Mouse (Mus musculus): Measurements from ENCODE around the gene Rap1gap.

Gene Rap1gap

GRCm38 (mm10) chr4:137695300-137695699 lies 30.8 kb downstream of the Rap1gap start:
- peak; percentile 69 to 80 for DNase-seq

- peak in 1 of 2 experiments; percentile 54 for DNase-seq
Measured at GRCm38 (mm10) chr4:137695900-137696299, 31.4 kb downstream of the Rap1gap start.

- DNase-seq, result peak in 1 of 2 experiments; percentile 54
Measured at GRCm38 (mm10) chr4:137697156-137697885, 32.8 kb downstream of the Rap1gap start.

GRCm38 (mm10) chr4:137698076-137698985 lies 33.8 kb downstream of the Rap1gap start:
- peak; percentile 85 to 89 for DNase-seq

- no peak for DNase-seq
Measured at GRCm38 (mm10) chr4:137699264-137700211, 35.0 kb downstream of the Rap1gap start.

- DNase-seq, result no peak
Measured at GRCm38 (mm10) chr4:137700960-137701359, 36.4 kb downstream of the Rap1gap start.

GRCm38 (mm10) chr4:137703077-137703476 lies 38.6 kb downstream of the Rap1gap start:
- no peak for DNase-seq

- DNase-seq, result no peak
Measured at GRCm38 (mm10) chr4:137704561-137704960, 40.0 kb downstream of the Rap1gap start.

GRCm38 (mm10) chr4:137705379-137705778 lies 40.9 kb downstream of the Rap1gap start:
- no peak for DNase-seq

- DNase-seq, result peak; percentile 65 to 71
Measured at GRCm38 (mm10) chr4:137706510-137706909, 42.0 kb downstream of the Rap1gap start.

- DNase-seq, result peak; percentile 85 to 89
Measured at GRCm38 (mm10) chr4:137707216-137707990, 42.9 kb downstream of the Rap1gap start.

GRCm38 (mm10) chr4:137712963-137713362 lies 48.4 kb downstream of the Rap1gap start:
- no peak for DNase-seq

- no peak for DNase-seq
Measured at GRCm38 (mm10) chr4:137714020-137714624, 49.6 kb downstream of the Rap1gap start.

GRCm38 (mm10) chr4:137717005-137717404 lies 52.5 kb downstream of the Rap1gap start:
- no peak for DNase-seq

GRCm38 (mm10) chr4:137717671-137718070 lies 53.1 kb downstream of the Rap1gap start:
- no peak for DNase-seq

GRCm38 (mm10) chr4:137719378-137720077 lies 55.0 kb downstream of the Rap1gap start:
- no peak for DNase-seq

- no peak for DNase-seq
Measured at GRCm38 (mm10) chr4:137721563-137721962, 57.0 kb downstream of the Rap1gap start.

- no peak for DNase-seq
Measured at GRCm38 (mm10) chr4:137722230-137722629, 57.7 kb downstream of the Rap1gap start.

- peak; percentile 54 to 59 for DNase-seq
Measured at GRCm38 (mm10) chr4:137722692-137723427, 58.3 kb downstream of the Rap1gap start.

GRCm38 (mm10) chr4:137723527-137723926 lies 59.0 kb downstream of the Rap1gap start:
- DNase-seq, result no peak
